Mouse (Mus musculus) MEL (cell line): Measurements from ENCODE around the gene E2f2. TPM values are rescaled to one million over a fixed set of nuclear protein-coding genes. Genes with fewer than 3 reads are reported as not detected.

Source experiments
- DNase-seq: peaks from one replicate; pipeline ENCODE4 v3.0.0; 2011; ENCODE audit warnings: low read depth, low spot score
- H3K27ac ChIP-seq: 2 replicates; pipeline ENCODE4 v1.5.1; 2012; ENCODE audit warnings: low read depth, mild to moderate bottlenecking, control low read depth, low read length, moderate library complexity; ENCODE audit not compliant: control insufficient read depth
- H3K27me3 ChIP-seq, 2 experiments: fragments of 150-350 bp in 1 of 2; sonication (generic) in 1 of 2; 2 replicates each; pipeline ENCODE4 v1.6.1; 2012; ENCODE audit warnings: low read length in 2 of 2, mild to moderate bottlenecking in 2 of 2, improper control_type of control experiment in 1 of 2, moderate library complexity in 1 of 2; ENCODE audit not compliant: insufficient read depth in 2 of 2, control insufficient read depth in 1 of 2
- H3K36me3 ChIP-seq, 2 experiments: 2 replicates each; pipeline ENCODE4 v1.6.1; 2012 to 2014; ENCODE audit warnings: low read length in 2 of 2, improper control_type of control experiment in 1 of 2, inconsistent platforms in 1 of 2, mild to moderate bottlenecking in 1 of 2; ENCODE audit not compliant: insufficient read depth in 2 of 2, control insufficient read depth in 1 of 2
- H3K4me1 ChIP-seq, 2 experiments: fragments of 150-350 bp in 1 of 2; sonication (generic) in 1 of 2; 2 replicates each; pipeline ENCODE4 v1.6.1; 2012; ENCODE audit warnings: low read length in 2 of 2, improper control_type of control experiment in 1 of 2, mild to moderate bottlenecking in 1 of 2; ENCODE audit not compliant: insufficient read depth in 2 of 2, control insufficient read depth in 1 of 2
- H3K4me3 ChIP-seq, 2 experiments: fragments of 150-350 bp in 1 of 2; sonication (generic) in 1 of 2; 2 replicates each; pipeline ENCODE4 v1.5.1; 2012; ENCODE audit warnings: low read depth in 2 of 2, low read length in 2 of 2, mild to moderate bottlenecking in 2 of 2, moderate library complexity in 2 of 2, control low read depth in 1 of 2, improper control_type of control experiment in 1 of 2; ENCODE audit not compliant: control insufficient read depth in 1 of 2, insufficient read depth in 1 of 2
- H3K79me2 ChIP-seq: 2 replicates; pipeline ENCODE4 v1.6.1; 2012; ENCODE audit warnings: mild to moderate bottlenecking, low read length, moderate library complexity; ENCODE audit not compliant: control insufficient read depth, poor library complexity, insufficient read depth
- H3K9ac ChIP-seq: 2 replicates; pipeline ENCODE4 v1.6.1; 2012; ENCODE audit warnings: low read depth, mild to moderate bottlenecking, control low read depth, low read length, moderate library complexity; ENCODE audit not compliant: control insufficient read depth, poor library complexity, severe bottlenecking
- H3K9me3 ChIP-seq: fragments of 150-350 bp; sonication (generic); replicated peaks from 2 replicates; pipeline ENCODE4 v1.6.1; 2012; ENCODE audit warnings: mild to moderate bottlenecking, low read length, improper control_type of control experiment, moderate library complexity; ENCODE audit not compliant: insufficient read depth
- BHLHE40 ChIP-seq: IDR thresholded peaks from 2 replicates; pipeline ENCODE4 v1.6.1; 2012; ENCODE audit warnings: low read depth, mild to moderate bottlenecking, inconsistent platforms, low read length, improper control_type of control experiment, borderline replicate concordance
- CHD1 ChIP-seq: IDR thresholded peaks from 2 replicates; pipeline ENCODE4 v1.6.1; 2012; ENCODE audit warnings: low read depth, mild to moderate bottlenecking, inconsistent platforms, low read length, improper control_type of control experiment
- CHD2 ChIP-seq: IDR thresholded peaks from 2 replicates; pipeline ENCODE4 v1.6.1; 2011; ENCODE audit warnings: low read length, improper control_type of control experiment
- CTCF ChIP-seq, 3 experiments: IDR thresholded peaks in 2 of 3; conservative IDR thresholded peaks in 1 of 3; 2 replicates each; pipeline ENCODE4 v1.5.1; 2011 to 2012; ENCODE audit warnings: low read length in 3 of 3, low read depth in 2 of 3, mild to moderate bottlenecking in 2 of 3, improper control_type of control experiment in 1 of 3, inconsistent platforms in 1 of 3, mixed read lengths in 1 of 3, moderate library complexity in 1 of 3; ENCODE audit not compliant: control insufficient read depth in 1 of 3, insufficient read depth in 1 of 3, poor library complexity in 1 of 3, severe bottlenecking in 1 of 3
- E2F4 ChIP-seq: IDR thresholded peaks from 2 replicates; pipeline ENCODE4 v1.6.1; 2011; ENCODE audit warnings: low read depth, low read length, improper control_type of control experiment, borderline replicate concordance
- ELF1 ChIP-seq: IDR thresholded peaks from 2 replicates; pipeline ENCODE4 v1.6.1; 2014; ENCODE audit warnings: low read depth, mild to moderate bottlenecking, inconsistent platforms, low read length, improper control_type of control experiment, moderate library complexity
- EP300 ChIP-seq, 2 experiments: IDR thresholded peaks; 2 replicates each; pipeline ENCODE4 v1.6.1; 2011; ENCODE audit warnings: improper control_type of control experiment in 2 of 2, low read length in 2 of 2, low read depth in 1 of 2, mild to moderate bottlenecking in 1 of 2
- ETS1 ChIP-seq: IDR thresholded peaks from 2 replicates; pipeline ENCODE4 v1.6.1; 2012; ENCODE audit warnings: low read depth, mild to moderate bottlenecking, inconsistent platforms, low read length, improper control_type of control experiment, moderate library complexity
- GABPA ChIP-seq: IDR thresholded peaks from 2 replicates; pipeline ENCODE4 v1.6.1; 2012; ENCODE audit warnings: low read depth, mild to moderate bottlenecking, inconsistent platforms, low read length, improper control_type of control experiment, moderate library complexity
- HCFC1 ChIP-seq: IDR thresholded peaks from 2 replicates; pipeline ENCODE4 v1.6.1; 2012; ENCODE audit warnings: low read depth, mild to moderate bottlenecking, inconsistent platforms, low read length, improper control_type of control experiment, moderate library complexity
- JUND ChIP-seq: IDR thresholded peaks from 2 replicates; pipeline ENCODE4 v1.6.1; 2011; ENCODE audit warnings: low read depth, mild to moderate bottlenecking, improper control_type of control experiment, low read length
- KAT2A ChIP-seq: conservative IDR thresholded peaks from 2 replicates; pipeline ENCODE4 v1.6.1; 2012; ENCODE audit warnings: low read depth, low read length, improper control_type of control experiment, inconsistent platforms
- MAX ChIP-seq: IDR thresholded peaks from 2 replicates; pipeline ENCODE4 v1.6.1; 2011; ENCODE audit warnings: low read length, improper control_type of control experiment
- MEF2A ChIP-seq: IDR thresholded peaks from 2 replicates; pipeline ENCODE4 v1.6.1; 2014; ENCODE audit warnings: low read depth, mild to moderate bottlenecking, inconsistent platforms, low read length, improper control_type of control experiment; ENCODE audit not compliant: poor library complexity, insufficient replicate concordance, severe bottlenecking; ENCODE audit errors: extremely low read depth
- MXI1 ChIP-seq: IDR thresholded peaks from 2 replicates; pipeline ENCODE4 v1.6.1; 2011; ENCODE audit warnings: mild to moderate bottlenecking, low read depth, low read length, improper control_type of control experiment
- NRF1 ChIP-seq: IDR thresholded peaks from 2 replicates; pipeline ENCODE4 v1.6.1; 2014; ENCODE audit warnings: low read depth, mild to moderate bottlenecking, inconsistent platforms, low read length, improper control_type of control experiment, moderate library complexity; ENCODE audit not compliant: poor library complexity, insufficient read depth, severe bottlenecking
- POLR2A ChIP-seq, 2 experiments: IDR thresholded peaks; 2 replicates each; pipeline ENCODE4 v1.6.1; 2011 to 2012; ENCODE audit warnings: low read length in 2 of 2, mild to moderate bottlenecking in 2 of 2, control low read depth in 1 of 2, improper control_type of control experiment in 1 of 2, low read depth in 1 of 2, moderate library complexity in 1 of 2; ENCODE audit not compliant: control insufficient read depth in 1 of 2, insufficient read depth in 1 of 2, poor library complexity in 1 of 2
- POLR2AphosphoS2 ChIP-seq: IDR thresholded peaks from 2 replicates; pipeline ENCODE4 v1.6.1; 2011; ENCODE audit warnings: low read length, improper control_type of control experiment
- POLR2AphosphoS5 ChIP-seq: IDR thresholded peaks from 2 replicates; pipeline ENCODE4 v1.6.1; 2012; ENCODE audit warnings: low read depth, borderline replicate concordance, mild to moderate bottlenecking, inconsistent platforms, low read length, moderate library complexity, mixed read lengths
- RAD21 ChIP-seq: IDR thresholded peaks from 2 replicates; pipeline ENCODE4 v1.6.1; 2011; ENCODE audit warnings: mild to moderate bottlenecking, low read depth, low read length, improper control_type of control experiment
- RCOR1 ChIP-seq: IDR thresholded peaks from 2 replicates; pipeline ENCODE4 v1.6.1; 2012; ENCODE audit warnings: low read depth, mild to moderate bottlenecking, inconsistent platforms, low read length, improper control_type of control experiment
- SIN3A ChIP-seq: IDR thresholded peaks from 2 replicates; pipeline ENCODE4 v1.6.1; 2012; ENCODE audit warnings: low read length, improper control_type of control experiment, inconsistent platforms
- SMC3 ChIP-seq: IDR thresholded peaks from 2 replicates; pipeline ENCODE4 v1.6.1; 2011; ENCODE audit warnings: low read depth, low read length, improper control_type of control experiment
- TAL1 ChIP-seq: IDR thresholded peaks from 2 replicates; pipeline ENCODE4 v1.6.1; 2012; ENCODE audit warnings: mild to moderate bottlenecking, inconsistent platforms, low read length, moderate library complexity, mixed read lengths
- TBP ChIP-seq: IDR thresholded peaks from 2 replicates; pipeline ENCODE4 v1.8.0; 2011; ENCODE audit warnings: low read depth, low read length, improper control_type of control experiment
- TCF12 ChIP-seq: IDR thresholded peaks from 2 replicates; pipeline ENCODE4 v1.6.1; 2014; ENCODE audit warnings: low read depth, mild to moderate bottlenecking, inconsistent platforms, low read length, improper control_type of control experiment, moderate library complexity
- USF2 ChIP-seq, 2 experiments: IDR thresholded peaks; 2 replicates each; pipeline ENCODE4 v1.6.1; 2011 to 2012; ENCODE audit warnings: improper control_type of control experiment in 2 of 2, low read length in 2 of 2, borderline replicate concordance in 1 of 2, inconsistent platforms in 1 of 2, low read depth in 1 of 2, mild to moderate bottlenecking in 1 of 2; ENCODE audit not compliant: insufficient read depth in 1 of 2
- ZKSCAN1 ChIP-seq: IDR thresholded peaks from 2 replicates; pipeline ENCODE4 v1.6.1; 2012; ENCODE audit warnings: low read depth, mild to moderate bottlenecking, inconsistent platforms, low read length, improper control_type of control experiment, moderate library complexity
- ZMIZ1 ChIP-seq: IDR thresholded peaks from 2 replicates; pipeline ENCODE4 v1.6.1; 2012; ENCODE audit warnings: low read depth, mild to moderate bottlenecking, inconsistent platforms, low read length, improper control_type of control experiment, moderate library complexity
- polyA plus RNA-seq, 2 experiments: library from polyadenylated mRNA; stranded (reverse) in 1 of 2; unstranded in 1 of 2; fragments of >175 nt in 1 of 2; fragments of >200 nt in 1 of 2; gene quantifications; 2 replicates each; pipeline versions ENCODE4 v1.2.1 to v1.2.4; 2012; ENCODE audit warnings: low replicate concordance in 2 of 2, low read depth in 1 of 2; ENCODE audit not compliant: insufficient read length in 2 of 2, insufficient read depth in 1 of 2, missing spikeins in 1 of 2
- total RNA-seq: library from RNA; depleted of rRNA; stranded (reverse); fragments of 300-350 nt; gene quantifications from 2 replicates; pipeline ENCODE4 v1.2.3, GENCODE M21; 2012

Gene E2f2
- total and polyA plus RNA-seq, 3 experiments: 11.2 to 25.4 TPM; not detected in 1

DNA sequence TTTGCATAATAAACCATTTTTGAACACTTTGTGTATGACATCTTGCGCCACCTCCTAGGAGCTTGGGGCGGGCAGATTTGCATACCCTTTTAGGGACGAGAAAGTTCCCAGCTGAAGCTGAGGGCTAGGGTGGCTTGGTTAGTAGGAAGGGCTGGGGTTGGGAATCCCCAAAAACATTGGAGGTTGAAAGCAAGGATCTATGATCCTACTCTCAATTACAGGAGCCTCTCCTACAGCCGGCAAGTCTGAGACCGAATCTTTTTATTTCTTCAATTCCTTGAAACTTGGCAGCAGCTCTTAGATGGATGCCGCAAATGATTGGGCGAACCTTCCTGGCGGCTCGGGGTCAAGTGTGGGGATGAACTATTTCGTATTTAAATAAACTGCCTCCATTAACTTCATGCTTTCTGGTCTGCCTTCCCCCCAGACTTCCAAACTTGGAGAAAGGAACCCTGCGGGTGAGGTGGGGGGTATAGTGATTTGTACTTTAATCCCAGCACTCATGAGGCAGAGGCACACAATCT is 26.8 kb upstream of the E2f2 start:
- Histone ChIP-seq H3K27me3 (peaks cover 5 to 8% of the 10 kb centered on the region in 2 experiments), H3K9me3 (no peaks in the 10 kb centered on the region), H3K4me3 (no peak overlapping the region), H3K36me3 (peaks cover 0 to 8% of the 10 kb centered on the region in 2 experiments; a peak in 1 of 4 replicates), H3K27ac (no peak overlapping the region), H3K4me1 (peaks cover 2 to 12% of the 10 kb centered on the region in 2 experiments; a peak in 3 of 4 replicates), H3K9ac (no peak overlapping the region), H3K79me2 (no peaks in the 10 kb centered on the region)
- TF ChIP-seq BHLHE40: no peak
- TF ChIP-seq MAX: no peak
- TF ChIP-seq POLR2AphosphoS2: no peak
- no peak for TF ChIP-seq E2F4
- TF ChIP-seq ZMIZ1: no peak
- no peak for TF ChIP-seq MEF2A
- no peak for TF ChIP-seq NRF1
- TF ChIP-seq HCFC1: no peak
- no peak for TF ChIP-seq TCF12
- TF ChIP-seq POLR2AphosphoS5: no peak
- TF ChIP-seq SIN3A: no peak
- no peak for TF ChIP-seq GABPA
- TF ChIP-seq SMC3: no peak
- no peak for TF ChIP-seq ETS1
- no peak for TF ChIP-seq RAD21
- no peak for TF ChIP-seq JUND
- TF ChIP-seq USF2 (IDR thresholded peaks at IDR 0.05; ENCODE audit: borderline replicate concordance in 1 of 2, insufficient read depth in 1 of 2, low read depth in 1 of 2, low read length in 2 of 2): no peak
- TF ChIP-seq ZKSCAN1: no peak
- TF ChIP-seq EP300 (IDR thresholded peaks at IDR 0.05; ENCODE audit: low read depth in 1 of 2, low read length in 2 of 2): no peak
- DNase-seq: no peak

DNA sequence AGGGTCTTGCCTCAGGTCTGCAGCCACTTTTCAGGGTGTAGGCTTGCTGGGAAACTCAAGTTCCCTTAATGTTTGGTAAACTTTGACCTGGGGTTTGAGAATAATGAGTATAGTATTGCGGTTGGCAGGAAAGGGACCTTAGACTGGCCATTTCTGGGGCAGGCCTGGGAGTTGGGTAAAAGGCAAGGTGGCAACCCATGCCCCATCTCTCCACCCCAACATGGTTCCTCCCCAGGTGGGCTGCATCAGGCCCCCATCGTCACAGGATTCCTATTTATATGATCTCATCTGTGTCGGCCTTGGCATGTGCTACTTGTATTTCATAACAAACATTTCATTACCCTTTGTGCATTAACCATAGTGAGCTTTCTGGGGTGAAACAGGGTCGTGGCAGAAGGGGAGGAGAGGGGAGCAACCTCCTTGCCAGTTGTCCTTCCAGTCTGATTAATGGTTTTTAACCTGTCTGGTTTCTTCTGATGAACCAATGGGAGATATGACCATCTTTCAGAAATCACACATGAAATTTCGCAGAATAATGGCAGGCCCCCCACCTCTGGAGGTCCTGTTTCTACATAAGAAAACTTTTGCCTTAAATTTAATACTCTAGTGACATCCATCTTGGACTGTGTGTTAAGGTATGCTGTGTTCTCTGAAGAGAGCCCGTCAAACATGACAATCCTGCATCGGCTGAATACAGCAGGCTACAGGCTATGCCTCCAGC is 26.0 kb upstream of the E2f2 start:
- TF ChIP-seq ELF1 (no peak), POLR2AphosphoS2 (no peak), CTCF (IDR thresholded peaks at IDR 0.05 in 2 of 3, conservative IDR thresholded peaks at IDR 0.05 in 1 of 3; ENCODE audit: control insufficient read depth in 1 of 3, insufficient read depth in 1 of 3, low read depth in 2 of 3, low read length in 3 of 3, poor library complexity in 1 of 3, severe bottlenecking in 1 of 3) (no peak), CHD1 (no peak), TBP (no peak), SMC3 (no peak), USF2 (IDR thresholded peaks at IDR 0.05; ENCODE audit: borderline replicate concordance in 1 of 2, insufficient read depth in 1 of 2, low read depth in 1 of 2, low read length in 2 of 2) (no peak), RCOR1 (no peak), MAX (no peak), KAT2A (no peak), MXI1 (no peak), TAL1 (no peak), POLR2A (IDR thresholded peaks at IDR 0.05; ENCODE audit: control insufficient read depth in 1 of 2, insufficient read depth in 1 of 2, low read depth in 1 of 2, low read length in 2 of 2, poor library complexity in 1 of 2) (no peak), CHD2 (no peak), MEF2A (no peak)
- Histone ChIP-seq H3K79me2 (no peaks in the 10 kb centered on the region), H3K27ac (no peak overlapping the region), H3K27me3 (peaks cover 5 to 8% of the 10 kb centered on the region in 2 experiments), H3K9me3 (no peaks in the 10 kb centered on the region), H3K4me3 (no peak overlapping the region), H3K9ac (no peak overlapping the region), H3K4me1 (peaks cover 2 to 12% of the 10 kb centered on the region in 2 experiments; a peak in 3 of 4 replicates), H3K36me3 (peaks cover 0 to 8% of the 10 kb centered on the region in 2 experiments; a peak in 1 of 4 replicates)
- no peak for DNase-seq
